Mouse (Mus musculus) spleen, adult 2 months (tissue): ENCODE measurements around the gene Tgfbr3.

Experiments
- CTCF ChIP-seq: fragments of 200-500 bp; IDR thresholded peaks from 2 replicates; pipeline ENCODE4 v1.5.1; 2011; ENCODE audit warnings: mild to moderate bottlenecking, inconsistent platforms; ENCODE audit not compliant: insufficient read depth, insufficient read length, insufficient replicate concordance; ENCODE audit errors: extremely low read depth
- POLR2A ChIP-seq: fragments of 200-500 bp; IDR thresholded peaks from 2 replicates; pipeline ENCODE4 v1.6.1; 2011; ENCODE audit warnings: low read depth, low read length, inconsistent platforms

DNA sequence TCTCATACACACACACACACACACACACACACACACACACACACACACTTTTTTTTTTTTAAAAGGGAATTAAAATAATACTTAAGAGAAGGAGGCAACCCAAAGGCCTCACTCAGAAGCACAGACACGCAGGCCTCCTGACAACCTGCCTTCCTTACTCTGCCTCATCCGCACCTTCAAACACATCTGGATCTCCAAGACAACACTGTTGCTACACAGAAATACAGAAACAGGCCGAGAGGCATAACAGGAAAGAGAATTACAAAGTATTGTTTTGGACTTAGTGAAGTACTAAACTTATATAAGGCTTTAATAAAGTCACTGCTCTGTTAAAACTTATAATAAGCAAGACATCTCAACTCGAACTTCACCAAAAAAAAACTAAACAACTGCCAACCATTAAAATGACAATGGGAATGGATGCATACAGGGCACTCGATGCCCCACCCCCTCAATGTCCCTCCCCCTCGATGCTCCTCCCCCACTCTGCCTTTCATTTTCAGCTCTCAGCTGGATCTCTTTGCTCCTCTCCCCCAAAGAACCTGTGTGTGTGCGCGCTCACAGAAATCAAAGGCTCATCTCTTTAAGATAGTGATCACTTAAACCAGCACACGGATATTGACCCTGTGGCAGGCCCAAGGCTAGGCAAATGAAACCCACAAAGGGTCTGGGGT is 87.8 kb downstream of the Tgfbr3 start:
- no peak for TF ChIP-seq CTCF
- TF ChIP-seq POLR2A: no peak
